11 mouse cellular contexts compared by ENCODE assay signal in genomic region chr1:128705071-128705503, GRCm38 (mm10).
DNase-seq lines count a peak whose midpoint lies in the region; ATAC-seq and TF ChIP-seq lines count a peak whose summit lies in the region.
"Had no signal": no experiment of that assay in that cellular context is flagged by ENCODE, and none has a peak within 500 bp of the region (broad histone marks: within the 10 kb centered on the region; RNA-seq: fewer than 3 reads in every experiment).

No protein-coding gene starts in this region.

- TF ChIP-seq CTCF in heart, postnatal 0 days (IDR thresholded peaks at IDR 0.05; ENCODE audit: low read depth): no peak
- TF ChIP-seq CTCF in midbrain, postnatal 0 days (IDR thresholded peaks at IDR 0.05): no peak

- 55% methylated on average over 3 of the region's 3 CpGs for WGBS in heart, postnatal 0 days
- whole genome bisulfite sequencing in midbrain, postnatal 0 days: 72% methylated on average over 3 of the region's 3 CpGs

- peak overlapping the region; percentile 3; the same call in 1 of the 2 replicates for H3K27ac ChIP-seq in heart, postnatal 0 days (ENCODE audit: low read depth)
- H3K27ac ChIP-seq in midbrain, postnatal 0 days (ENCODE audit: low read depth, low read length): no peak overlapping the region
- H3K27ac ChIP-seq: hindbrain, embryonic 10.5 days had no signal

- no peaks in the 10 kb centered on the region for H3K36me3 ChIP-seq in heart, postnatal 0 days (replicated peaks; ENCODE audit: control insufficient read depth, insufficient read depth, low read length)
- no peaks in the 10 kb centered on the region for H3K36me3 ChIP-seq in midbrain, postnatal 0 days (ENCODE audit: insufficient read depth, low read length)
- H3K36me3 ChIP-seq: hindbrain, embryonic 10.5 days had no signal

- no peak overlapping the region for H3K4me2 ChIP-seq in heart, postnatal 0 days (ENCODE audit: low read depth, low read length)
- no peak overlapping the region for H3K4me2 ChIP-seq in midbrain, postnatal 0 days (ENCODE audit: low read depth, low read length, poor library complexity, severe bottlenecking)

- no peaks in the 10 kb centered on the region for H3K4me1 ChIP-seq in heart, postnatal 0 days (ENCODE audit: control insufficient read depth, insufficient read depth)
- no peaks in the 10 kb centered on the region for H3K4me1 ChIP-seq in midbrain, postnatal 0 days (ENCODE audit: insufficient read depth, low read length)
- H3K4me1 ChIP-seq: hindbrain, embryonic 10.5 days had no signal

- H3K9ac ChIP-seq in heart, postnatal 0 days (replicated peaks; ENCODE audit: low read depth, low read length): no peak overlapping the region
- H3K9ac ChIP-seq in midbrain, postnatal 0 days (replicated peaks; ENCODE audit: low read length, poor library complexity, severe bottlenecking): no peak overlapping the region

- DNase-seq in heart, postnatal 0 days (ENCODE audit: low spot score): no peak
- DNase-seq in heart, postnatal 25 days (ENCODE audit: low spot score): no peak
- DNase-seq in urinary bladder, postnatal 25 days (ENCODE audit: low spot score): no peak
- no peak for DNase-seq in midbrain, postnatal 0 days (ENCODE audit: low spot score)
- DNase-seq in frontal cortex, postnatal 36 days (ENCODE audit: low spot score in 2 of 2): no peak
- DNase-seq: adrenal gland, postnatal 10 days had no signal

- no peak for ATAC-seq in heart, postnatal 0 days (ENCODE audit: insufficient read depth, low read depth)
- peak; percentile 83 for ATAC-seq in CD4-positive, CD25-positive, alpha-beta regulatory T cell, adult 4 months
- ATAC-seq in hematopoietic stem cell, adult 5-6 weeks (replicated peaks in 1 of 2; ENCODE audit: insufficient read depth in 1 of 2, low FRiP score in 2 of 2, low TSS enrichment in 1 of 2, low read depth in 1 of 2, poor library complexity in 2 of 2, severe bottlenecking in 2 of 2): peak; percentile 87 to 88
- peak; percentile 95 for ATAC-seq in megakaryocyte progenitor cell, adult 5-6 weeks (replicated peaks; ENCODE audit: poor library complexity)
- no peak for ATAC-seq in midbrain, postnatal 0 days (ENCODE audit: low FRiP score)
- ATAC-seq: forebrain, embryonic 16.5 days had no signal

- TF ChIP-seq EP300 in heart, postnatal 0 days (IDR thresholded peaks at IDR 0.05; ENCODE audit: low read depth): no peak

- no peak overlapping the region for H3K4me3 ChIP-seq in heart, postnatal 0 days (ENCODE audit: low read depth, low read length)
- no peak overlapping the region for H3K4me3 ChIP-seq in midbrain, postnatal 0 days (ENCODE audit: low read depth, low read length)
- H3K4me3 ChIP-seq: hindbrain, embryonic 10.5 days had no signal

- H3K9me3 ChIP-seq in heart, postnatal 0 days (replicated peaks; ENCODE audit: control insufficient read depth, low read length): no peaks in the 10 kb centered on the region
- H3K9me3 ChIP-seq in midbrain, postnatal 0 days (ENCODE audit: low read length): no peaks in the 10 kb centered on the region
- H3K9me3 ChIP-seq: hindbrain, embryonic 10.5 days had no signal

- intact Hi-C loops in heart, postnatal 25 days (cut with DNase I): no loop called here

- H3K27me3 ChIP-seq in heart, postnatal 0 days (ENCODE audit: control insufficient read depth, insufficient read depth, low read length): no peaks in the 10 kb centered on the region
- no peaks in the 10 kb centered on the region for H3K27me3 ChIP-seq in midbrain, postnatal 0 days (ENCODE audit: insufficient read depth, low read length)

Comparison
In these comparisons a context has a peak if more than half of its experiments do, and no peak if none do; other contexts are left out.
1. ATAC-seq: peak in CD4-positive, CD25-positive, alpha-beta regulatory T cell, adult 4 months (single experiment), hematopoietic stem cell, adult 5-6 weeks (2 of 2) and megakaryocyte progenitor cell, adult 5-6 weeks (single experiment); none in heart, postnatal 0 days (single experiment) and midbrain, postnatal 0 days (single experiment).